Mouse (Mus musculus): Measurements from ENCODE around the gene Hapln4. TPM values are rescaled to one million over a fixed set of nuclear protein-coding genes. Genes with fewer than 3 reads are reported as not detected.

The Hapln4 gene
- polyA plus RNA-seq, 1 experiment from 2014 or later = 0.14 TPM

DNA sequence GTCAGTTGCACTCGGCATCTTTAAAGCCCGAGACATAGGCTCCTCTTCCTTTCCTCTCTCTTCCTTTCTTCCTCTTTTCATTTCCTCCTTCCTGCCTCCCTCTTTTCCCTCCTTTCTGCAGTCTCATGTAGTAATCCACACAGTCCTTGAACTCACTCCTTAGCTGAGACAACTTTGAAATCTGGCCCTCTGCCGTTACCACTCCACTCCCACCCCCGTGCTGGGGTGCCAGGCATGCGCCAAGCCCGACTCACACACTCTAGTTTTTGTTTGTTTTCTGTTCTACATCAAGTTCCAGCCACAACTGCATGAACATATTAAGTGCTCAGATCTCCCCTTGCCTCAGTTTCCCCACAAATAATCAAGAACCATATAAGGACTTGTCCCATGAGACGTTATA is 21.7 kb downstream of the Hapln4 start:
- H3K4me3 ChIP-seq = no peak overlapping the region
- no peak overlapping the region for H3K4me2 ChIP-seq
- H3K36me3 ChIP-seq (ENCODE audit: poor library complexity, severe bottlenecking) = peaks cover 93% of the 10 kb centered on the region
- ATAC-seq = no peak
- 88% methylated on average over 7 of the region's 7 CpGs for WGBS
- H3K9me3 ChIP-seq (replicated peaks) = no peaks in the 10 kb centered on the region
- no peaks in the 10 kb centered on the region for H3K27me3 ChIP-seq
- H3K27ac ChIP-seq = no peak overlapping the region
- no peak overlapping the region for H3K9ac ChIP-seq
- H3K4me1 ChIP-seq = peaks cover 14% of the 10 kb centered on the region; the same call in 1 of the 2 replicates

DNA sequence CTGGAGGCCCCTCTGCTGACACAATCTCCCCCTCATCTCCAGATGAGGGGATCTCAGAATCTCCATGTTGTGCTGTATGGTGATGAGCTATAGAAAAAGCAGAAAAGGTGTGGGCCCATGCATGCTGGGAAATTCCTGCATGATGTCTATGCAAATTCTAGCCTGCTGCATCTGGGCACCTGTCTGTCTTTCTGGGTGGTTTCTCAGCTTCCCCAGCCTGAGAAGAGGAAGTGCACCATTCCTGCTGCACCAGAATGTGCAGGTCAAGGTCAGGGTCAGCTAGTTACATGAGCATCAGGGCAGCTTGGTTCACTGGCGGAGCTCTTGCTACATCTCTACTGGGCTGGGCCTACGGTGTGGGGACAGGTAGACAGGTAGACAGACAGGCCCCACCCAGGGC is 27.2 kb downstream of the Hapln4 start:
- peaks cover 44% of the 10 kb centered on the region for H3K27me3 ChIP-seq
- ATAC-seq = no peak
- H3K4me3 ChIP-seq = no peak overlapping the region

DNA sequence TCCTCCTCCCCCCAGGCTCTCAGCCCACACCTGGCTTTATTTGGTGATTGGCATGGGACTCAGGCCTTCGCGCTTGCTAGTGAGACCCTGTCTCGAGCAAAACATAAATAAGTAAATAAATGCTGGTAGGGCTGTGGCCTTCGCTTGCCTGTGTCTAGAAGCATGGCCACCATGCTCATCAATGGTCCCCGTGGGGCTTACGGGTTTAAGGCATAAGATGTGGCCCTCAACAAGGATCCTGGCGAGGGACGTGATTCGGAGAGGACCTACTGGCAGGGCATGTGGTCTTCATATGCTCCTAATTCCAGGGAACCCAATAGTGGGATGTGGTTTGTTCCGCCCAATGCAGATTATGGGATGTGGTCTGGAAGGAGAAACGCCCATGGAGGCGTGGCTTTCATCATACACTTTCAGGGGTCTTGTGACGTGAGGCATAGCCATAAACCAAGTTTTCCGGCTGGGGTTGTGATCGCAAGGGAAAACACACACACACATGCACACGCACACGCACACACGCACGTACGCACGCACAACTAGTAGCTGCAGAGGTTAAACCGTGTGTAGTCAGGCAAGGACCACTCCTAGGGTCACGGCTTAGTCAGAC is 28.0 kb downstream of the Hapln4 start:
- Histone ChIP-seq H3K4me3 (no peak overlapping the region), H3K27me3 (peaks cover 44% of the 10 kb centered on the region), H3K9me3 (replicated peaks) (no peaks in the 10 kb centered on the region), H3K36me3 (ENCODE audit: poor library complexity, severe bottlenecking) (peaks cover 99% of the 10 kb centered on the region), H3K9ac (no peak overlapping the region), H3K4me1 (peaks cover 26% of the 10 kb centered on the region), H3K4me2 (no peak overlapping the region), H3K27ac (no peak overlapping the region)
- 65% methylated on average over 23 of the region's 23 CpGs for WGBS
- no peak for ATAC-seq

More for the DNA sequence above, 27.2 kb downstream of the Hapln4 start:
- 85% methylated on average over 2 of the region's 2 CpGs for WGBS
- no peak overlapping the region for H3K27ac ChIP-seq
- no peak overlapping the region for H3K9ac ChIP-seq
- H3K36me3 ChIP-seq (ENCODE audit: poor library complexity, severe bottlenecking) = peaks cover 97% of the 10 kb centered on the region
- H3K9me3 ChIP-seq (replicated peaks) = no peaks in the 10 kb centered on the region
- no peak overlapping the region for H3K4me2 ChIP-seq
- H3K4me1 ChIP-seq = peaks cover 25% of the 10 kb centered on the region

DNA sequence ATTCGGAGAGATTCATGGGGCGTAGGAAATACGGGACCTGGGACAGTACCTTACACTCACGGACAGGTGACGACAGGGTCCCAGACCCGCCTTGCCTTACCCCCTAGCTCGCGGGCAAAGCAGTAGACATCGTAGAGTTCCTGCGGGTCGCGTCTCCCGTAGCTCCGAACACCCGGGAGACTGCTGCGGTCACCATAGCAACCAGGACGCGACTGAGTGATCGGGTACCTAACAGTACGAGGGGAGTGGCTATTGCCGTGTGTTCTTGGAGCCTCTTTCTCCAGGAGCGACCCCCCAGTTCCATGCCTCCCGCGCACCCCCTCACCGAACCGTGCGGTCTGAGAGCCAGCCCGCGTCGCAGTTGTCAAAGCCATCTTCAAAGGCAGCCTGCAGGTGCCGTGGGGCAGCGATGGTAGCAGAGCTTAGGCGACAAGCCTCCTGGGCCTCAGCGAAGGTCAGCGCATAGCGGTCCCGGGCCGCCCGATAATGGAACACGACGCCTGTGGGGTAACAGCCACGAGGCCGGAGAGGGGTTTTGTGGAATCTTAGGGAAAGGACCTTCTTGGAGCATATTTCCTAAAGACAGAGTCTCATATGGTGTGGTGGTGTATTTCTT is 29.3 kb downstream of the Hapln4 start:
- H3K4me2 ChIP-seq = peak overlapping the region; percentile 18
- no peak overlapping the region for H3K27ac ChIP-seq
- H3K4me3 ChIP-seq = peak overlapping the region; percentile 4; the same call in 1 of the 2 replicates
- WGBS = 9% methylated on average over 43 of the region's 43 CpGs
- H3K4me1 ChIP-seq = peaks cover 38% of the 10 kb centered on the region
- H3K27me3 ChIP-seq = peaks cover 44% of the 10 kb centered on the region
- peak; percentile 20; the same call in 1 of the 2 replicates for ATAC-seq
- peaks cover 95% of the 10 kb centered on the region for H3K36me3 ChIP-seq (ENCODE audit: poor library complexity, severe bottlenecking)
- no peaks in the 10 kb centered on the region for H3K9me3 ChIP-seq (replicated peaks)
- H3K9ac ChIP-seq = peak overlapping the region; percentile 53; the same call in 1 of the 2 replicates

DNA sequence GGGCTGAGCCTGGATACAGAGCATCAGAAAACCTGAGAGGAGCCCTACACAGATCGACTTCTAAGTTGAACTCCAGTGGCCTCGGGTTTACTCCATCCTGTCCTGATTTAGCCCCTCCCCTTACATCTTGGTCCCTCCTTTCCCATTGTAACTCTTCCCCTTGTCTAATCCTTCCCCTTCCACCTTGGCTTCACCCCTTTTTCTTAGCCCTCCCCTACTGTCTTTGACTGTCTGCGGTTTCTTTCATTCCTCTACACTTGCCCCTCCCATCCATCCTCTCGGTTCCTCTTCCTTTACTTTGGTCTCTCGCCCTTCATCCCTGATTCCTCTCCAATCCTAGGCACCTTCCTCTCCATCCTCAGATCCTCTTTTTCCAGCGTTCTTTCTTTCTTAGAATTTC is 31.2 kb downstream of the Hapln4 start:
- peaks cover 44% of the 10 kb centered on the region for H3K27me3 ChIP-seq

DNA sequence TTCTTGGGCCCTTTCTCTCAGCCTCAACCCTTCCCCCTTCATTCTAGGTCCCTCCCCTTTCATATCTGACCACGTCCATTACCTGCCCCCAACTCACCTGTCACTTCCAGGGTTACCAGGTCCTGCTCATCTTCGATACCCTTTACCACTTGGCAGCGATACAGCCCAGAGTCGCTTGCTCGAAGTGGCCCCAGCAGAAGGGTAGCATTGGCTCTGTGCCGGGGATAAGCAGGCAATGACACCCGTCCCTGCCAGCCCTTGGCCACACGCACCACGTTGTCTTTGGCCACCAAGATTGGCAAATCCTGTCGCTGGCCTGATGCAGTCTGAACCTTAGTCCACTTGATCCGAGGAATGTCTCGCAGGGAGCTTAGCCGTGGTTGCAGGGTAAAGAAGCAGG is 31.6 kb downstream of the Hapln4 start:
- Histone ChIP-seq H3K9me3 (replicated peaks) (no peaks in the 10 kb centered on the region), H3K27ac (no peak overlapping the region), H3K36me3 (ENCODE audit: poor library complexity, severe bottlenecking) (peaks cover 71% of the 10 kb centered on the region), H3K4me2 (no peak overlapping the region), H3K27me3 (peaks cover 44% of the 10 kb centered on the region), H3K9ac (0 out of 2 replicates have a peak overlapping the region, but pooled peaks have one; percentile 8), H3K4me1 (peaks cover 47% of the 10 kb centered on the region), H3K4me3 (no peak overlapping the region)
- no peak for ATAC-seq
- WGBS = 71% methylated on average over 13 of the region's 13 CpGs

More for the DNA sequence above, 31.2 kb downstream of the Hapln4 start:
- H3K4me1 ChIP-seq = peaks cover 47% of the 10 kb centered on the region
- no peak overlapping the region for H3K4me2 ChIP-seq
- no peak for ATAC-seq
- 0 out of 2 replicates have a peak overlapping the region, but pooled peaks have one; percentile 8 for H3K9ac ChIP-seq
- 19% methylated on average over 6 of the region's 6 CpGs for WGBS
- peaks cover 75% of the 10 kb centered on the region for H3K36me3 ChIP-seq (ENCODE audit: poor library complexity, severe bottlenecking)
- H3K27ac ChIP-seq = no peak overlapping the region
- no peak overlapping the region for H3K4me3 ChIP-seq
- no peaks in the 10 kb centered on the region for H3K9me3 ChIP-seq (replicated peaks)

DNA sequence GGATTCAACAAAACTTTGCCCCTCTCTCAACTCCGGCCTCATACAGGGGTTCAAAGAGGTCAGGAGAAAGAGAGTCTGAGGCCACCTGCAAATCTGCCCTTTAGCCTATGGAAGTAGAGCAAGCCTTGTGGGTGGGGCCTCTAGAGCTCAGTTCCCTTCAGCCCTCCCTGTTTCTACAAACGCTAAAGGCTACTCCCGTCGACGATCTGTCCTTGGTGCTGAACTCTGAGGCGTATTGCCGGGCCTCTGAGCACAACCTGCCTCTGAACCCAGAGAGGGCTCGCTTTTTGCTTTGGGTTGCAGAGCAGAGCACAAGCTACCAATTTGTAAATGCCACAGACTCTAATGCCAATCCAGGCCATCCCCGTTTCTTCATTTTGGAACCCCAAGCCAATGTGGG is 34.4 kb downstream of the Hapln4 start:
- Histone ChIP-seq H3K27ac (no peak overlapping the region), H3K27me3 (peaks cover 26% of the 10 kb centered on the region), H3K4me2 (peak overlapping the region; percentile 88), H3K4me1 (peaks cover 40% of the 10 kb centered on the region), H3K36me3 (ENCODE audit: poor library complexity, severe bottlenecking) (peaks cover 44% of the 10 kb centered on the region), H3K9ac (peak overlapping the region; percentile 95), H3K4me3 (peak overlapping the region; percentile 69), H3K9me3 (replicated peaks) (no peaks in the 10 kb centered on the region)
- WGBS = 10% methylated on average over 9 of the region's 9 CpGs
- no peak for ATAC-seq

DNA sequence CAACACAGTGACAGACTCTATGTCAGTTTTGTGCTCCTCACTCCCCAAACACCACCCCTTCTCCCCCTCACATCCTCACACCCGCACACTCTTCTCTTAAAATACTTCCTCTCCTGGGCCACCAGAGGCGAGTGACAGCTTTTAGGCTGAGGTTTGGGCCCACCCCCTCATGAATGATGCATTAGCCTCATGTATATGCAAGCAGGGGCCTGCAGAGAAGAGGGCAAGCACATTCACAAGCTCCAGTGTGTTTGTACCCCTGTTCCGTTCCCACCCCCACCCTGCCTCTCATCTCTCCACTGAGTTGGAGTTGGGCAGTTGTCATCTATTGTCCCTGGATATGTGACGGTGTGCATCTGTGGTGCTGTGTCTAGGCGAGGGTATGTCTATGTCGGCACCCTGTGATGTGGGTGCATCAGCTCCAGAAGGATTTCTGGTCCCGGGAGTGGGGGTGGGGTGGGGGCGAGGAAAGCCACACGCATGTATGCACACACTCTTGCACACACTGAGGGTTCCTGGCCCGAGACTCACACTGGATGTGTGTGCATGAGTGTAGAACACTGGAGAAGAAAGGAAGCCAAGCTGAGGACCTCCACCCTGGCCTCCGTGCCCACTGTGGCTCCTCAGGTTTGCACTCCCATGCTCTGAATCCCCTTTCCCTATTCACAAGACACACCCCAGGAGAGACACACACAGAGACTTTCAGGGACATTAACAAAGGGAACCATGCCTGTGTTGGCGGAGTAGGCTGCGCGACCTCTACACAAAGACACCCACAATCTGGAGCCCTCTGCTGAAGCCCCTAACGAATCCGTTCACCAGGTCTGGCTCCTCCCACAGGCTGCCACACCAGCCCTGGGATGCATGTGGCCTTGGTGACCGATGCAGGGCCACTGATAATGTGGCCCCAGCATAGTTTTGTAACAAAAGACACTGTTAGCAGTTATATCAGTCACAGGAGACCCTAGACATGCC is 35.8 kb downstream of the Hapln4 start:
- WGBS = under 1% methylated on average over 17 of the region's 17 CpGs
- Histone ChIP-seq H3K9me3 (replicated peaks) (no peaks in the 10 kb centered on the region), H3K4me1 (peaks cover 36% of the 10 kb centered on the region), H3K9ac (peak overlapping the region; percentile 95), H3K27ac (peak overlapping the region; percentile 99), H3K27me3 (peaks cover 17% of the 10 kb centered on the region), H3K4me3 (peak overlapping the region; percentile 69), H3K4me2 (peak overlapping the region; percentile 88), H3K36me3 (ENCODE audit: poor library complexity, severe bottlenecking) (peaks cover 30% of the 10 kb centered on the region)
- peak; percentile 92 for ATAC-seq

DNA sequence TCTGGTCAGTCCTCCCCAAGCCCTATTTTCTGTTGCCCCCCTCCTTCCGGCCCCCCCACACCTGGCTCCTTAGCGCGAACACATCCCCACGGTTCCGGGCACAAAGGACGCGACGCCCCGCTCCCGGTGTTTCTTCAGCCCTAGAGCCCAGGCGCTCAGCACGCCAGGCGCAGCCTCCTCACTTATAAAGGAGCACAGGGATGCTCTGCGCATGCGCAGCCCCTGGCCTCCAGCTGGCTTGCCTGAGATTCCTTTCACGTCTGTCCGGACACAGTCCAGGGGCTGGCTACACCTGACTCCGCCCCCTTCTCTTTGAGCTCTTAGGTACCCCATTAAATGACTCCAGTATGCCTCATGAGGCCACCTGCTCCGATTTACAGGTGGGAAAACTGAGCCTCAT is 37.4 kb downstream of the Hapln4 start, which contains the start of gene Ncan:
Ncan (minus strand) TSS at position 207 of the 400 bp plus-strand sequence.
- Histone ChIP-seq H3K4me3 (peak within 1 kb of the TSS; percentile 69), H3K27ac (peak within 1 kb of the TSS; percentile 99), H3K4me1 (peaks cover 36% of the 10 kb centered on the region), H3K27me3 (peaks cover 15% of the 10 kb centered on the region; the same call in 1 of the 2 replicates), H3K36me3 (ENCODE audit: poor library complexity, severe bottlenecking) (peaks cover 14% of the 10 kb centered on the region), H3K9me3 (replicated peaks) (no peaks in the 10 kb centered on the region), H3K9ac (peak within 1 kb of the TSS; percentile 95), H3K4me2 (peak within 1 kb of the TSS; percentile 88)
- peak; percentile 76 for ATAC-seq
- WGBS = 2% methylated on average over 19 of the region's 19 CpGs

DNA sequence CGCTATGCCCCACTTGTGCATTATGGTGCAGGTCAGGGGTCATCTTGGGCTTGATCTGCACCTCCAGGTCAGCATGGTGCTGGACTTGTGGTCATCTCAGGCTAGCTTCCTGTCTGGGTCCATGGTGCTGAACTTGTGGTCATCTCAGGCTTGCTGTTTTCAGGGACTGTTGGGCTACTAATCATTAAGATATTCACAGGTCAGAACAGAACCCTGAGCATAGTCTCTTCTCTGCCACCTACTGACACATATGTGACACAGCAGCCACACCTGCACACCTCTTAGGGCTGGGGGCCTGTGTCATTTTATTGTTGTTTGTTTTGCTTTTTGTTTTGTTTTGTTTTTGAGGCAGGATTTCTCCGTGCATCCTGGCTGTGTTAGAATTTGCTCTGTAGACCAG is 39.6 kb downstream of the Hapln4 start:
- Histone ChIP-seq H3K27me3 (peaks cover 15% of the 10 kb centered on the region; the same call in 1 of the 2 replicates), H3K36me3 (ENCODE audit: poor library complexity, severe bottlenecking) (no peaks in the 10 kb centered on the region), H3K4me3 (no peak overlapping the region), H3K9ac (no peak overlapping the region), H3K9me3 (replicated peaks) (no peaks in the 10 kb centered on the region), H3K4me2 (no peak overlapping the region), H3K4me1 (peaks cover 20% of the 10 kb centered on the region), H3K27ac (no peak overlapping the region)
- ATAC-seq = no peak
- WGBS = 52% methylated on average over 2 of the region's 2 CpGs

DNA sequence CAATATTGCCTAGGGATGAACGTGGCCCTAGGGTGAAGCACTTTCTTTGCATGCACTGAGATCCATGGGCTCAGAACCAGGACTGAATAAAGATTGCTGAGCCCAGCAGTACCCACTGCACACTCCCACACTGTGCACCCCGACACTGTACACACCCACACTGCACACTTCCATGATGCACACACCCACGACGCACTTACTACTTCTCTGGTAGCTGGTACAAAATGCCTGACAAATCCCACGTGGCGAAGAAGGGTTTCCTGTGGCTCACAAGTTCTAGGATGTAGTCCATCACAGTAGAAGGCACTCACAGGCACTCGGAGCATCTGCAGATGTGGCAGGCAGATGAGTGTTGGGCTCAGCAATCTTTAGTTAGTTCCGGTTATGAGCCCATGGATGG is 41.7 kb downstream of the Hapln4 start:
- Histone ChIP-seq H3K36me3 (ENCODE audit: poor library complexity, severe bottlenecking) (no peaks in the 10 kb centered on the region), H3K27me3 (peaks cover 15% of the 10 kb centered on the region; the same call in 1 of the 2 replicates), H3K4me3 (no peak overlapping the region), H3K4me1 (peaks cover 23% of the 10 kb centered on the region), H3K4me2 (no peak overlapping the region), H3K9ac (no peak overlapping the region), H3K9me3 (replicated peaks) (no peaks in the 10 kb centered on the region), H3K27ac (no peak overlapping the region)
- no peak for ATAC-seq
- WGBS = 71% methylated on average over 8 of the region's 8 CpGs
